Mouse (Mus musculus) brain, embryonic 14.5 days (tissue): ENCODE data around the gene Ffar1.

Source experiments
- CTCF ChIP-seq: fragments of 200-500 bp; IDR thresholded peaks from 2 replicates; pipeline ENCODE4 v1.5.1; 2012; ENCODE audit warnings: inconsistent platforms, mild to moderate bottlenecking, moderate library complexity, borderline replicate concordance; ENCODE audit not compliant: insufficient read depth, insufficient read length; ENCODE audit errors: extremely low read depth
- POLR2A ChIP-seq: fragments of 200-500 bp; IDR thresholded peaks from 2 replicates; pipeline ENCODE4 v1.6.1; 2012; ENCODE audit warnings: mild to moderate bottlenecking, inconsistent platforms, borderline replicate concordance; ENCODE audit not compliant: poor library complexity, insufficient read depth, insufficient read length, severe bottlenecking; ENCODE audit errors: extremely low read depth

DNA sequence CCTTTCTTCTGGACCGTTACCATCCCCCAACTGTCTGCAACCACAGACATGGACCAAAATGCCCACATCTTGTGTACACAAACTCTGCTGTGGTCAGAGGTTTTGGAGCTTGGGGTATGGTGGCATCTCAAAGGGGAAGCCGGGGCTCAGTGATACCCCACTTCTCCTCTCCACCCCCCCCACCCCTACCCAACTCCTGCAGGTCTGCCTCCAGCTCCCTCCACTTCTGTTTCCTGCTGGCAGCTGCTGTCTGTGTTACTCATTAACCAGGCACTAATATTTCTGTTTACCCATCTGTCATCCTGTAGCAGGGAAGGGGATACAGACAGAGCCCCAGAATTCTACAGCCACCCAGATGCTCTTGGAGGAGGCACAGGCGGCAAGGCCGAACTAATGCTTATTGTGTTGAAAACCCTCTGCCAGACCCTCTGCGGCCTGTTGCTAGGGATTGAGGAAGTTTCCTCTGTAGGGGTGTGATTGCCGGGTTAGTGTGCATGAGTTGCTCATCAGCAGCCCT is 49.0 kb downstream of the Ffar1 start:
- no peak for TF ChIP-seq CTCF
- no peak for TF ChIP-seq POLR2A
